Mouse (Mus musculus) 3T3-L1 (cell line): Measurements from ENCODE around the gene Slc44a1.

Source experiments
- DNase-seq: peaks from one replicate; pipeline ENCODE4 v3.0.0-alpha.2; 2015; ENCODE audit warnings: low read depth, low spot score

Gene Slc44a1

DNA sequence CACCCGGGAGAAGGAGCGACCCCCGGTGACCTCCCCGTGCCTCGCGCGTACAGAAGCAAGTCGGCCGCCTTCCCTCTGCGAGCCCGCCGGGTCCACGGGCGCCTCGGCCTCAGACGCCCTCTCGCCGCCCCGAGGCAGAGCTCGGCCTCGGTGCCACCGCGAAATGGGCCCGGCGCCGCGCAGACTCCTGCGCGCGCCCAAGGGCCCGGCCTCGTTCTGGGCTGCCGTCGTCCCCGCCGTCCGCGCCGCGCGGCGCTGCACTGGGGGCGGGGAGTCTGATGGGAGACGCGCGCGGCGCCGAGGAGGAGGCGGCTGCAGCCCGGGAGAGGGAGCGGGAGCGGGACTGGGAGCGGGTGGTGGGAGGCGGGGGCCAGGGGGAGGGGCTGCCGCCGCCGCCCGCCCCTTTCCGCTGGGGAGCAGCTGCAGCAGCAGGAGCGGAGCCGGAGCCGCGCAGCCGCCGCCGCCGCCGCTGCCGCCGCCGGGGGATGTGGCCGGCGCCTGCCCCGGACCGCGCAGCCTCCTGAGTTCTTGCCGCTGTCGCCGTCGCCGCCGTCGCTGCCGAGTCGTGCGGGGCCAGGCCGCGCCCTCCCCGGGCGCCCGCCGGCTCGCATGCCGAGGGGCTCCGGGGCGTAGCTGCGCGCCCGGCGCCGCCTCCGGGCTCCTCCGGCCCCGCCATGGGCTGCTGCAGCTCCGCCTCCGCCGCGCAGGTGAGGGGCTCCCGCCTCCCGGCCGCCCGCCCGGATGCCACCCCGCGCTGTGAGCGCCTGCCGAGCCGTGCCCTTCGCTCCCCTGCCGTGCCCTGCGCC lies at the start of gene Slc44a1:
TSS of gene Slc44a1 (plus strand) at position 404 of the 806 bp plus-strand sequence.
- DNase-seq: peak; percentile 78

DNA sequence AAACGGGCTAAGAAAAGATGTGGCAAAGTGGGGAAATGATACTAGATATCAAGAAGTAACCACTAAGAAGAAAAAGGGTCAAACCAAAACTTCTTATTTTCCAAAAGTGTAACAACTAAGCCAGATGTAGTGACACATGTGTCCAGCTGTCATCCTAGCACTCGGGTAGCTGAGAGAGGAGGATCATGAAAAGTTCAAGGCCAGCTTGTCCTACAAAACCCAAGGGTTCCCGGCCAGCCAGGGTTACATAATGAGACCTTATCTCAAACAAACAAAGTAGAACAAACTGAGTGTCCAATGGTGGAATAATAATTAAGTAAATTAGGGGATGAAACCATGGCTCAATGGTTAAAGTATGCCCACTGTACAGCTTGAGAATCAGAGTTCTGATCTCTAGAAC lies 45.2 kb upstream of the Slc44a1 start:
- no peak for DNase-seq

DNA sequence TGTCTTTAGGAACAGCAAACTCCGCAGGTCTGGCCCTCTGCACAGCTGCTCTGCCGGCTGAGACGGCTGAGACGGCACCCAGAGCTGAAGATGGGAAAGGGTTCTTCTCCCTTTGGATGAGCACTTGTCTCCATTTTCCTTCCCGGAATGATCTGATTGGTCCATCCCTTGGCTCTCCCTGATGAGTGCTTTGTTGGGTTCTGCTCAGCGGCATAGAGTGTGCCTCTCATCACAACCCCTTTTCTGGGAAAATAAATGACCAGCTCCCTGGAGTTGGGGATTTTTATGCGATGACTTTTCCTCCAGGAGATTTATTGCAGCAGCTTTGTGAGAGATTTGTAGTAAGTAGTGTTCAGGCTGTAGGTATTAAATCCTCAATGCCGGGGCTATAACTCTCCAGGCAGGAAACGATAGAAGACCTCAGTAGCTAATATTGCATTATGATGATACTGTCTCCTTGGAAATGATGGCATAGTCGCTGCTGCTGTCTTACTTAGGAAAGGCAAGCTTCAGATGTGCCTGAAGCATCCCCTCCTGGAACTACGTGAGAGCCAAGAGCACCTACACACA lies 43.5 kb upstream of the Slc44a1 start:
- no peak for DNase-seq

DNA sequence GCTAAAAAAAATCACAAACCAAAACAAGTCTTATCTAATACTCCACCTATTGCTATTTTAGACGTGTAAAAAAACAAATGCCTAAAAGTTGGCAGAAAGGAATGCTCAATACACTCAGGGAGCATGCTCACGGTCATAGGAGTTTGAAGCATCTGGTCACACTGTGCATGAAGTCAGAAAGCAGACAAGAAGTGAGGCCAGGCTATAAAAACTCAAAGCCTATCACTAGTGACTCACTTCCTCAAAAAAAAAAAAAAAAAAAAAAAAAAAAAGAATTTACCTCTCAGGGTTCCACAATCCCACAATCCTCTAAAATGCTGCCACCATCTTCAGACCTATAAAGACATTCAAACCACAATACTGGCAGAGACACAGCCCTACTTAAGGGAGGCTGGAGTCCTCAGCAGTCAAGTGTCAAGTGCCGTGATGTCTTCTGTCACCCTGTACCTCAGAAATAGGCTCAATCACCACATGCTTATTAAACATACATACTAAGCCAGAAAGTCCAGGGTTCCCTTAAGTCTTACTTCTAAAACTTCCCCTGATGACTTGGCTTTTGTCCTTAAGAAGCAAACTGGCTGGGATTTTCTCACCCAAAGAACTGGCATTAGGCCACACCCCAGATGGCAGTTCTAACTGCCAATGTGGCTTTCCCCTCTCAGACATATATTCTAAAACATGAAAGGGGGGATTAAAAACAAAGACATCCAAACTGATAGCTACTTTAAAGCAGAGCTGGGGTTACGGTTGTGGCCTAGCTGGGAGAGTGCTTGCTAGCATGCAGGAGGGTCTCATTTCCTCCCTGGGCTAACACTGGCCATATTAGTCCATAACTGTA lies 42.7 kb upstream of the Slc44a1 start:
- DNase-seq: peak; percentile 76

GRCm38 (mm10) chr4:53398561-53398960 lies 41.7 kb upstream of the Slc44a1 start:
- no peak for DNase-seq

- no peak for DNase-seq
These were observed 40.8 kb upstream of the Slc44a1 start for GRCm38 (mm10) chr4:53399428-53399827.

DNA sequence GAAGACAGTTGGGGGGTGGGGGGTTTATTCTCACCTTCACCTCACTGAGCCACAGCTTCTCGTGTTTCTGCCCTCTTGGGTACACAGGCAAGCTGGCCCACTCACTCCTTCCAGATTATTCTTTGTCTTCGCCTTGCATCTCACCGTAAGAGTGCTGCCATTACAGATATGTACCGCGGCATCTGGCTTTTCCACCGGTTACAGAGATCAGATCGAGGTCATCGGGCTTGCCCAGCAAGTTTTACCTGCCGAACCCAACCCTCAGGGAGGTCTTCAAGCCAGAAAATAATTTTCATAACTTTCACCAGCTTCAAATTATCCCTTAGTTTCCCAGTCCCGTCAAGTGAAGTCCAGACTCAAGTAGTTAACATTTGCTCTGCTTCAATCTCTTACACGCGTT lies 36.8 kb upstream of the Slc44a1 start:
- no peak for DNase-seq

GRCm38 (mm10) chr4:53404431-53404925 lies 35.7 kb upstream of the Slc44a1 start:
- peak; percentile 49 for DNase-seq

DNA sequence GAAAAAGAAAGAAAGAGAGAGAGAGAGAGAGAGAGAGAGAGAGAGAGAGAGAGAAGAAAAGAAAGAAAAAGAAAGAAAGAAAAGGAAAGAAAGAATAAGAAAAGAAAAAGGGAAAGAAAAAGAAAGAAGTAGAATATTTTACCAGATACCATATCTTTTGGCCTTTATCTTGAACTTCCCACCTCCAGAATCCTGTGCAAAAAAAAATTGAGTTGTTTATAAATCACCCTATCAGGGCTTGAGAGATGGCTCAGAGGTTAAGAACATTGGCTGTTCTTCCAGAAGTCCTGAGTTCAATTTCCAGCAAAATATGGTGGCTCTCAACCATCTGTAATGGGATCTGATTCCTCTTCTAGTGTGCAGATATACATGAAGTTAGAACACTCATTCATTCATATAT lies 33.3 kb upstream of the Slc44a1 start:
- DNase-seq: no peak

DNA sequence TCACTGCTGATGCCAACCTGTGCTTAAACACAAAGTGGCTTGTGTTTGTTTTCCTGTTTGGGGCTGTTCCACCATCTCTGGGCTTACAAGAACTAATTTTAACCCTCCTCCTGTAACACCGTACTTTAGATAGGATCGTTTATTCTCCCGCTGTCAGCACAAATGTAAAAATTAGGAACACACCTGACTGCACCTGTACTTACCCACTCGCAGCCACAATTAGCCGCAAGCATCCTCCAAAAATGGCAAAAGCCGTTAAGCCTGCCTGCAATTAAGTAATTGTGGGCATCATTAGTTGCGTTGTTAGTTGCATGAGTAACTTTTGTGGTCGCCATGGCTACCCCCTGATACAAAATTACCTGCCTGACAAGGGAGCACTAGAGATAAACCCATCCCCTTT lies 31.4 kb upstream of the Slc44a1 start:
- DNase-seq: no peak

DNA sequence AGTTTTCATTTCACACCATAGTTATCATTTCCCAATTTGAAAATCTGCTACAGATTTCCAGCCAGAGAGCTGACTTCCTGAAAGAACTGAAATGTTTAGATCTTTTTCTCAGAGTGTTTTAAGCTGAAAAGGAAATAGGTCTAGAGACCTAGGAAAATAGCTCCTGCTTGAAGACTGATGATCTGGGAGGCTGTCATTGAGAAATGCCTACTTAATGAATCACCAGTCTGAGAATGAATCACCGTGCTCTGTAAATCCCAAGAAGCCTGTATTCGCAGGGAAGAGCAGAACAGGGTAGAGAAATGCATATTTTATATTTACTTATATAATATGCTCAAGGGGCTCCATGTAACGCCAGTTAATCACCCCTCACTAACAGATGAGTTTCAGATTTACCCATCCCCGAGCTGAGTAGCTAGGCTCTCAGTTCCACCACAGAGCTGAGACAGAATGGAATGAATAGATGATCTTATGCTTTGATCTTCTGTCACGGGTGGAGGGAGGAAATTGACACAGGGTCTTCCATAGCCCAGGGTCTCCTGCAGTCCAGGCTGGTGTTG lies 30.6 kb upstream of the Slc44a1 start:
- DNase-seq: peak; percentile 93

GRCm38 (mm10) chr4:53410752-53411151 lies 29.5 kb upstream of the Slc44a1 start:
- no peak for DNase-seq

DNA sequence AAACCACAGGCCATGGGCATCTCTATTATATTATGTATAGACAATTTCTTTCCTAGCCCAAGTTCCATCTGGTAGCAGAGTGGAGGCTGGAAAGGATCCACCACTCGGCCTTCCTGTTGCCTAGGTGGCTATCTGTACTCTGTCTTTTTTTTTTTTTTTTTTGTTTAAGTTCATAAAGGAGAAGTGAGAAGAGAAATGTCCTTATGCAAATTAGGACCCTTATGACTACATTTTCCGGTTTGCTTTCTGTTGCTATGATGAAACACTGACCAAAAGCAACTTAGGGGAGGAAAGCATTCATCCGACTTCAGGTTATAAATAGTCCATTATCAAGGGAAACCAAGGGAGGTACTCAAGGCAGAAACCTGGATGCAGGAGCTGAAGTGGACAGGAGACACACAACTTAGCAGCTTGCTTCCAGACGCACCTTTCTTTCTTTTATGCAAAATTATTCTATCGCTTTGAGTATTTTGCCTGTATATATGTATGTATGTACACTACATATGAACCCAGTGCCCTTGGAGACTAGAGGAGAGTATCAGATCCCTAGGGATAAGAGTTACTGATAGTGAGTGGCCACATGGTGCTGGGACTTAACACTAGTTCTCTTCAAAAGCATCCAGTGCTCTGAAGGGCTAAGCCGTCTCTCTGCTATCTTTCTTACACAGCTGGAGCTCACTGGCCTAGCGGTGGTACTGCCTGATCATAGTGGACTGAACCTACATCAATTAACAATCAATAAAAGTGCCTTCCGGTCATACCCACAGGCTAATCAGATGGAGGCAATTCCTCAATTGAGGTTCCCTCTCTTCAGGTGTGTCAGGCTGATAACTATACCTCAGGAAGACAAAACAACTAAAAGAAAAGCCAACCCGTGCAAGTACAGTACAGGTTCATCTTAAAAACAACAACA lies 28.0 kb upstream of the Slc44a1 start:
- DNase-seq: no peak

DNA sequence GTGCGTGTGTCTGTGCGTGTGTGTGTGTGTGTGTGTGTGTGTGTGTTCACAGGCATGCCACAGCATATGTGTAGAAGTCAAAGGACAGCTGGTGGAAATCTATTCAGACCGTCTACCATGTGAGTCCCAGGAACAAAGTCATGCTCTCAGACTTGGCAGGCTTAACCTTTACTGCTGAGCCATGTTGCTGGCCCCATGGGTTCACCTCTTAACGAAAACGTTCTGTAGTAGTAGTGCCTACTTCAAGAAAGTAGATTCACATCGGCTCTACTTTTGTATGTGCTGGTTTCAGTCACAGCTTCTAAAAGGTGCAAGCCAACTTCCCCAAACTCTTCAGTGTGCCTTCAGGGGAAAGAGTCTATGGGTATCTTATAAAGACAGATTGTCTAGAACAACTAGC lies 27.2 kb upstream of the Slc44a1 start:
- no peak for DNase-seq

DNA sequence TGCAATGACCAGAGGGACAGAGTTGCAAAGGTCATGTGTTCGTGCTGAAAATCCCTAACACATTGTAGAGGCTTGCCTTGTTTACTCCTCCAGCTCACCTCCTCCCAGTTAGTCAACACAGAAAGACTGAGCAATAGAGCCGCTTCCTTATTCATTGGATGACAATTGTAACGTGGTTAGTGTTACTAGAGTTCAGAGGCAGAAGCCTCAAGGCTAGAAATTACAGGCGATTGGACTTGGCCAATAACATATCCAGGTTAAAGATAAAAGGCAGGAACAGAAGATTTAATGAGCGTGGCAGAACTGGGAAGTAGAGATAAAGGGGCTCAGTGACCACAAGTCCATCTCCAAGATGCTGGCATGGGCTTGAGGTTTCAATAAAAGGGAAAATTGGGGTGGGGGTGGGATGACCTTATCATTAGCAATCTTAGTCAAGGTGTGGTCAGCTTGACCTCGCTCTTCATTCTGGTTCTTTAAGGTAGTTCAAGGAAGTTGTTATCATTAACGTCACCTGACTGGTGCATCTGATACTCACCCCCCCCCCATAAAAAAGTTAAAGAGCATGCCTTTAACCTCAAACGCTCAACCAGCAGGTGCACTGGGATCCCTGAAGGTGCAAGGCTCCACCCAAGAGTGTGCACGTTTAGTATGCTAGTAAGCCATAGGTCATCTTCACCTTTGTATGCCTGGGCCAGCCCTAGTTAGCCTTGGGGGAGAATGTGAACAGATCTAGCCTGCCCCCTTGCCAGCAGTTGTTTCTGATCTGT lies 26.0 kb upstream of the Slc44a1 start:
- DNase-seq: no peak

- DNase-seq: peak; percentile 90
These were observed 24.2 kb upstream of the Slc44a1 start for GRCm38 (mm10) chr4:53415873-53416637.

DNA sequence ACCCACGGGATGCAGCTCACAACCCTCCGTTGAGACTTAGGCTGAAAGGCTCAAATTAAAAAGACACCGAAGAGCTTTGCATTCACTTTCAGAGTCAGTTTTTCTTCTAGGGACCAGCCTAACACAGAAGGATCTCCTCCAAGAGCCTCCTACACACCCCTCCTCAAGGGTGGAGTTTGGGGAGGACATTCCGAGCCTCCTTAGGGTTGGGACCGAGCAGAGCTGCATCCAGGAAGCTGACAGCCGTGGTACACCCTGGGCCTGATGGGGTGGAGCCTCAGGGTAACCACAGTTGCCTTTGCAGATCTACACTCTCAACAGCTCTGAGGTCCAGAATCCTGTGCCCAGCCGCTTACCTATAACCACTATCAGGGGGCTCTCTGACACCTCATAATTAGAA lies 23.3 kb upstream of the Slc44a1 start:
- DNase-seq: peak; percentile 41

DNA sequence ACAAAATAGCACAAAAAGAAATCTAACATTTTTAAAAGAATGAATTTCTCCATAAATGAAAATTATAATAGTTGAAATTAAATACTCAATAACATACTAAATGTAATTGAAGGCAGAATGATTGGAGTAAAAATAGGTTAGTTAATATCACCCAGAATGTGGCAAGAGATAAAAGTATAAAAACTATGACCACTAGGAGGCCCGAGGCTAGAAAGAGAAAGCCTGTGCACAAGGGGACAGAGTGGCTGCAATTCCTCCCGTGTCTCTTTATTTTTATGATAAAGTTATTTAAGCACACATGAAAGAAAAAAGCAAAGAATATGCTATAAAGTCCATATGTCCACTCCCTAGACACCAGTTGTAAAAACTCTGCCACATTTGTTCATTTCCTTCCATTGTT lies 17.4 kb upstream of the Slc44a1 start:
- no peak for DNase-seq

DNA sequence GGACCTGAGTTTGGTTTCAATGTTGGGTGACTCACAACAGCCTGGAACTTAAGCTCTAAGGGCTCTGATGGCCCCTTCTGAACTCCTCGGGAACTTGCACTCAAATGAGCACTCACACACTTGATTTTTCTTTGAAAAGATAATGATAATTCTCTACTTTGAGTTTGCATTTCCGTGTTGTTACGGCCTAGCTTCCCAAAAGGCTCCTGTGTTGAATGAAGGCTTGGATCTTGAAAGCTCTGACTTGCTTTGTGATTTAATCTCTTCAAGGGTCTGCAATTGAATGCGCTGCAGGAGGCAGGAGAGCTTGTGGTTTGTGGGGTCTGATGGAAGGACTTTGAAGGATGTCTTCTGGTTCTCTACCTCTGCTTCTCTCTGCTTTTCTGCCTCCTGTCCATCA lies 13.1 kb upstream of the Slc44a1 start:
- no peak for DNase-seq
